Mouse (Mus musculus): ENCODE results near the gene Got1. TPM values are rescaled to one million over a fixed set of nuclear protein-coding genes. Genes with fewer than 3 reads are reported as not detected.

The Got1 gene
- polyA plus RNA-seq, 1 experiment, result 7.6 TPM

DNA sequence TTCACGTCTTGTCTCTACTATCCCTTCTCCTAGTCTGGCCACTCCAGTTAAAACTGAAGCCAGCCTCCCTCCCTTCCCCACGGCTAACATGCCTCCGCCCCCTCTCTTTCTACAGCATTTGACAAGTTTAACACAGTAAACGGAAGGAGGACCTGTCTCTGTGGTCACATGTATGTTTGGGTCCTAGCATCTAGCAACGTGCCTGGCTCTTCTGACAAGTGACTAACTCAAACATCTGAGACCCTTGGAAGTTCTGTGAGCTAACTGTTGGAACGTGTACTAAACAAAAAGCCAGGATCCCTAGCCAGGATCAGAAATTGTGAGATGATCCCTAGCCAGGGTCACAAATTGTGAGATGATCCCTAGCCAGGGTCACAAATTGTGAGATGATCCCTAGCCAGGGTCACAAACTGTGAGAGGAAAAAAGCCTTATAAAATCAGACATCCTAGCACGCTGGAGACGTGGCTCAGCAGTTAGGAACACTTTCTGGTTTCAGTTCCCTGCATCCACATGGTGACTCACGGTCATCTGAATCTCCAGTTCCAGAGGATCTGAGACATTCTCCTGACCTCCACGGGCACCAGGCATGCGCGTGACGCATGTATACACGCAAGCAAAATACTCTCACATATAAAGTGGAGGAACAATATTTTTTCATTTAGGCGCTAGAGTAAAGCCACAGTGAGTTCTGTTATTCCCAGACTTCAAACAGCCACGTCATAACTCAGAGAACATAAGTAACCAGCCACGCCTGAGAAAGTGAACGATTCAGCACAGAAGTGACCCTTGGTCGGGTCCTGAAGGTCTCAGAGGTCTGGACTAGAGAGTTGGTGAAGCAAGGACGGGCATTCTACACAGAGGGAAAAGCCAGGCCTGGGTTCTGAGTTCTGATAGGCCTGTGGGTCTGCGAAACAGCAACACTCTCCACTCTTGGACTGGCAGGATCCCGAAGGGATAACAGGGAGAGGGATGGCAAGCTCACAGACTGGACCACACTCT is 12.5 kb downstream of the Got1 start:
- TF ChIP-seq GATA1 (IDR thresholded peaks at IDR 0.05; ENCODE audit: low read length), result no peak

DNA sequence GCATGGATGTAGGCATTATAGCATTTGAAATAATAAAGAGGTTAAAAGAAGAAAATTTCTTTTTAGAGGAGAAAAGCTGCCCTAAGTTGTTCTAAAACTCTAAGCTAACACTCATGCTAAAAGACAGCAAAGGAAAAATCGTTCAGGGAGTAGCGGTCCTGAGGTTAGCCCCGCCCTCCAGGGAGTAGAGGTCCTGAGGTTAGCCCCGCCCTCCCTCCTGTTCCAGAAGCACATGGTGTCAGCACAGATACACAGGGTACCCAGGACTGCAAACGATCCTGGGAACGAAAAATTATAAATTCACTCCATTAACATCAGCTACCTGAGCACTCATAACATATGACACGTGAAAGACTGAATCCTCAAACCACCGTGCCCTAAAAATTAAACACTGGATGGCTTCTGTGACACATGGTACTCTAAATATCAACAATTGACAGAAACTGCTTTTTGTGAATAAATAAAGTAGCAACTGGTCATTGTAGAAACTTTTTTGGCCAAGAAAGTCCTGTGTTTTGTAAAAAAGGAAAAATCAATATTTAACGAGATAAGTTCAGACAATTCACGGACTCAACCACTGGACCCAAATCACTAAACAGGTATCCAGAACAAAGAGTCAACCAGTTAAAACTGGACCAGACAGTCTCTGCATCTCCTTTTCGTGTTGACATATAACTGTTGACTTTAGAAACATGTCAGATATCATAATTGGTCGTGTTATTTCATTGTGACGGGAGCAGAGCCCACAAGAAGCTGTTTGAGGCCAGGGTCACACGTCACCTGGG is 13.8 kb downstream of the Got1 start:
- TF ChIP-seq GATA1 (IDR thresholded peaks at IDR 0.05; ENCODE audit: low read length), result no peak

DNA sequence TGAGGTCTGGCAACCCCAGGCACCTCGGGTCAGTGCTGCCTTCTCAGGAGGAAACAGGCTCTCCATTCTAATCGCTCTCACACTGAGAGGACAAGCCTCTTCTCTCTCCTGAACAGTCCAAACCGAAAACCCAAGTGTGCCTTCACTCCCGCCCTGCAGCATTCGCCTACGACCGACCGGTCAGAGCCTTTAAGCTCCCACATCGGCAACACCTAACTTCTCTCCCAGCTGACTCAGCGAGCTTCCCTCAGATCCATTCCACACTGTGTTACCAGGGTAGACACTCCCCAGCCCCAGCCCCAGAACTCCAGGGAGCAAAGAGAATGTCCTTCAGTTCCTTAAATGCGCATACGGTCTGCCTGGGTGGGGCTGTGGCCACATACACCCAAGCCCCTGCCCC is 19.0 kb downstream of the Got1 start:
- TF ChIP-seq GATA1 (IDR thresholded peaks at IDR 0.05; ENCODE audit: low read length), result no peak

DNA sequence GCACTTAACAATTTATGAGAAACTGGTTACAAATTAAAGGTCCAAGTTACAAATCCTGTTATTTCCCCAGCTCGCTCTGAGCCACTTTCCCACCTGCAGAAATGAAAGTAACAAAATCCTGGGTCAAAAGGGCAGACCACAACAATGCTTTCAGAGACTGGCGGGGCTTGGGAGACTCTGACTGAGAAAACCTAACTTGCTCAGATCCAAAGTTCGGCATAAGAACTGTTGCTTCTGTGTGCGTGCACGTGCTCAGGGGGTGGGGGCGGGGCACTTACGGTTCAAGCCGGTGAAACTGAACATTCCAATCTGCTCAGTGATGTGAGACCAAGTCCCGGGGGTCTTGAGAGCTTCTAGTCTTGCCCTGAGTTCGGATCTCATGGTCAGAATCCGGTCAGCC is 21.8 kb downstream of the Got1 start:
- no peak for TF ChIP-seq GATA1 (IDR thresholded peaks at IDR 0.05; ENCODE audit: low read length)

DNA sequence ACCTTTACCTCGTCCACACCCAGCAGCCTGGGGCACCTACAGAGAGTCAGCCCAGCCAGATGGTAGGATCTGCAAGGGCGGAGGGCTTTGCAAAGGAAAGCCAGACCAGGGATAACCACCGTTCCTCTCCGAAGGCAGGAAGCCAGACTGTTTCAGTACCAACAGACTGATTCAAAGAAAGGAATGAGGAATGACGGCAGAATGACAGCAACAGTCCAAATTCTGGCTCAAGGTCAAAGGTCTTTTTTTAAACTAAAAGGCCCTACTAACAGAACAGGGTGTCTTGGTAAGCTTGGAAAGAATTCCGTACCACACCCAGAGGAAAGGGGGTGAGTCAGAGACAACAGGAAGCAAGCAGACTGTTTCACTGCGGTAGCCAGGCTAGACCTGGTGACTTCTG is 25.5 kb downstream of the Got1 start:
- TF ChIP-seq GATA1 (IDR thresholded peaks at IDR 0.05; ENCODE audit: low read length), result no peak

DNA sequence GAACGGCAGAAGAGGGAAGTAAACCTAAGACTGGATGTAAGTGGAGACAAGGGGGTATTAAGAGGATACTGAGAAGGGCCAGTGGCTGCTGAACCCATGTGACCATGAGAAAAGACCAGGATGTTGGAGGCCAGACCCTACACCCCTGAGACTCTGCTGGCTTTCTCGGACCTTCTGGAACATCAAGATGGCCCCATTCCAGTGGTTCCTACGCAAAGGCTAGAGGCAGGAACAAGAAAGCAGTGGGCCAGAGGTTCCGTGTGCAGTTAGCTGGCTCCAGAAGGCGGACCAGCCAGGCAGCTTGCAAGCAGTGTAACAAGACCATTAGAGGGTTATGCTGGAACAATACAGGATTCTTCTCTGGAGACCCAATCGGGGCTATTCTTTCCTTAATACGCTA is 27.0 kb downstream of the Got1 start:
- no peak for TF ChIP-seq GATA1 (IDR thresholded peaks at IDR 0.05; ENCODE audit: low read length)

DNA sequence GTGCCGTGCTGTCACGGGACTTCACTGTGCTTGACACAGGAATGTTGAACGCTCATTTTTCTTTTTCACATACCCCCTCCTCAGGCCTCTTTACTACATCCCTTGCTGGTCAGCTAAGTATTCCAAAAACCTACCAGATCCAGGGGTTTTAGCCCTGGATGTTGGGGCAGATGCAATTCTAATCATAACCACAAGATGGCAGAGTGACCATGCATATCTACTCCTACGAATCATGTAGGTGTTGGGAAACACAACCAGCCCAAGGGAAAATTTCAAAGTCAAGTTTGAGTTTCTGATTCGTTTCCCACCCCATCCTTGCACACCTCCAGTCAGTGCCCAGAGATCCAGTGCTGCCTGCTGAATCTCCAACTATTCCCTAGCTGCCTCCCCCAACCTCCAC is 28.6 kb downstream of the Got1 start:
- TF ChIP-seq GATA1 (IDR thresholded peaks at IDR 0.05; ENCODE audit: low read length), result no peak

DNA sequence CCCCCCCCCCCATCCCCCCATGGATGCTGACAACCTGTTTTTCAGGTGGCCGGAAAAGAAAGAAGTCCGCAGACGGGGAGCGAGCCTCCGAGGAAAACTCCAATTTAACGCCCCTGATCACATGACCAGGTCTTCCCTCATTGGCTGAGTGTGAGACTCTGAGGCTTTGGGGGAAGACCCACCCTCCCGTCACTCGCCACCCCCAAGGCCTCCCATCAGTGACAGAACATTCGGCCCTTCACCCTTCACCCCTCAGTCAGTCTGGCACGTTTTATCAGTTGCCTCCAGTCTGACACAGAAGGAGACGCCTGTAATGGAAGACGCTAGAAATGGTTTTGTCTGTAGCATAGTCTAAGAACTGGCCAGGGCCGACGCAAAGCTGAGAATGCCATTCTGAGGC is 29.5 kb downstream of the Got1 start:
- TF ChIP-seq GATA1 (IDR thresholded peaks at IDR 0.05; ENCODE audit: low read length), result no peak

DNA sequence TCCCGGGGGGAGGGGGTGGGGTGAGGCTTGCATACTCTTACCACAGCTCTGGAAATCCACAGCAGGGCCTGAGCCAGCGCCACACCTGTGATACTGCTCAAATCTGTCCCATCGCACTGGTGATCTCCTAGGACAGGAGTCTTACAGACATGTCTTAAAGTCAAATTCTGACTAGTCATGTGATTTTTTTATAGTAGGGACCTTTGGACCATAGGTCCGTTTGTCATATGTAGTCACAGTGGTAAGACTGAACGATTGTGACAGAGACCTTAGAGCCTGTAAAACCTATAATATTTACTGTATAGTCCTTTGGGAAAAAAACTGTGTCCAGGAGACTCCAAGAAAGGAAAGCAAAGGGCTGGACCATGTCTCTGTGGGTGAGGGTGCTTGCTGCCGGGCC is 30.5 kb downstream of the Got1 start:
- TF ChIP-seq GATA1 (IDR thresholded peaks at IDR 0.05; ENCODE audit: low read length), result no peak

DNA sequence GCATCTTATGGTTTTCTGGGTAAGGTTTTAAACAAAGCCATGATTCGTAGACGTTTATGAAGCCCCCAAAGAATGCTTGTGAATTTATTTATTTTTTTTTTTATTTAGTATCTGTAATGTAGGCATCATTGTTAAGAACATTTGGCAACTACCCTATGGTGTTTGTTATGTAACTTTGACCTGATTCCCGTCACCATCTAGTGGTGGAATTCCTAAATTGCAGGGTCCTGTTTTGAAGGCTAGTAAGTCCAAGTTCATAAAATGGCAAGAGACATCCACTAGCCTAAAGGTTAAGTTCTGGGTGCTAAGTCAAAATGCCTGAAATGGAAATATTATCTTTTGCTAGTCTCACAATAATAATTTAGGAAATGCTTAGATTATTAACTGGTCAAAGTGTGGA is 37.0 kb downstream of the Got1 start:
- no peak for TF ChIP-seq GATA1 (IDR thresholded peaks at IDR 0.05; ENCODE audit: low read length)

DNA sequence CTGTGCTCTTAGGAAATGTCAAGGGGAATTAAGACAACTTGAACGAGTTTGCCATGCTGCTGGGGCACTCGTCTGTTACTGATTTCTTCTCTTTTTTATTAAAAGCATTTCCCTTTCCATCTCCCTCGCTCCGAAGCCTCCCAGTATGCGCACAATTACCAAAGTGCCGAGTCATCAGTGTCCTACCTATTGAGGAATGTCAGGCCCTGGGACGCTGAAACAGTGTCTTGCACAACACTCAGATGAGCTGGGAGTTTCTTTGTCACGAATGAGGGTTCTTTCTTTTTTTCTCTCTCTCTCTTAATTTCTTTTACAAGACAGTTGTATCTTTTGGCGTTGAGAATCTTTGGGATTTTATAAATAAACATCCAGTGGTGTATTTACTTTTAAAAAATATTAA is 43.9 kb downstream of the Got1 start:
- no peak for TF ChIP-seq GATA1 (IDR thresholded peaks at IDR 0.05; ENCODE audit: low read length)

DNA sequence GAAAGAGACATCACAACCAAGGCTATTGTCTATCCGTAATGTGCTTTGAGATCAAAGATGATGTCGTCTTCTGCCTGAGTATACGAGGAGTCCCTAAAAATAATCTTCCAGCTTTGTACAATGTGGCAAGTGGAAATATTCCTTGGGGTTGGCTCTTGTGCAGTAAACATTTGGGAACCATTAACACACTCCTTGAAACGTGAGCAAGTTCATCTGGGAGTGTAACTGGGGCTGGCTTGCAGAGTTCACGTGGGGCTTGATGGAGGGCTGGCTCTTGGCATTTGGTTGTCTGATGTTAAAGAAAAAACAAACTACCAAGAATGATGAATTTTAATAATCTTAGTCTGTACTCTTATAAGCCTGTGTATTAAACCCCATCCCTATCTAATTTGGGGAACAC is 45.0 kb downstream of the Got1 start:
- TF ChIP-seq GATA1 (IDR thresholded peaks at IDR 0.05; ENCODE audit: low read length), result no peak

DNA sequence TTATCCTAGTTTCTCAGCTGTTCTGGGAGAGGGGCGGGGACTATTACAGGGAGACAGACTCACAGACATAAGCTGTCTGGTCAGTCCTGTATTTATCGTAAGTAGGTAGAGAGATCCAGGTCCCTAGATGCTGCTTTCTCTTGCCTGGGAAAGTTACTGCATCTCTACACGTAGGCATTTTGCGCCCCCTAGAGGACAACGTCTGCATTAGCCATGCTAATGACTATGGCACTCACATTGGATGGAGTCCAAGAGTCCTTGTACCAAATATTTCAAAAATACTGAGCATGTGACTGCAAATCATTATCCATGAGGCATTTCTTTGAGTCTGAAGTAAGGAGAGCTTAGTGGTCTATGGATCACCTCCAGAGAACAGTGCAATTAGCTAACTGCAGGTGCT is 45.5 kb downstream of the Got1 start:
- no peak for TF ChIP-seq GATA1 (IDR thresholded peaks at IDR 0.05; ENCODE audit: low read length)

DNA sequence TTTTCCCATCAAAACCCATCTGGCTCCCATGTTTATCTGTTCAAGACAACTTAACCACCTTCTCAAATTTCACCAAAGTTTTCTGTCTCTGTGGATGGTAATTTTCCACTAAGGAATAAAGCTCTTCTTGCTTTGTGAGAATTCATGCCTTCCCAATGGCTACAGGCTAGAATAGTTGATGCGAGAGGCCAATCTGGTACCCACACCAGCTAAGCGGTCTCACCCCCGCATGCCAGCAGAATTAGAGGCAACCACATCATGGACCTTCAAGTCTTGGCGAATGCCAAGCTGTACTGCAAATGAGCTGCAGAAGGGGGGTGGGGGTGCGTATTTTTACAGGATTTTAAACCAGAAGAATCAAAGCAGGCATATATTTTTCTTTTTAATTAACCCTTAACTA is 47.0 kb downstream of the Got1 start:
- no peak for TF ChIP-seq GATA1 (IDR thresholded peaks at IDR 0.05; ENCODE audit: low read length)

DNA sequence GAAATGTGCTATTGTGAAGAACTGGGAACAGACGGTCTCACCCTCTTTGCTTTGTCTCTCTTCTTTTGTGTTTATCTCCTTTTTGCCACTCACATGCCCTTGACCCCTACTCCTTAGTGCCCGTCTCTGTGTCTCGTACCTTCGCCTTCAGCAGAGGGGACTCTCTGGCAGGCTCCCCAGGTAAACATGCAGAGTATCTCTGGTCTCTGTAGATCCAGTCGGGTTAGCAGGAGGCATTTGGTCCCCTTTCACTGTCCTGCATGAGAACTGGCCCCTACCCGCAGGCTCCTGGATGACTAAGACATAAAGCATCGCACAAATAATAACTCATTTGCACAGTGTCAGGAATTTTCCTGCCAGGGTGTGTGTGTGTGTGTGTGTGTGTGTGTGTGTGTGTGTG is 48.3 kb downstream of the Got1 start:
- TF ChIP-seq GATA1 (IDR thresholded peaks at IDR 0.05; ENCODE audit: low read length), result no peak

DNA sequence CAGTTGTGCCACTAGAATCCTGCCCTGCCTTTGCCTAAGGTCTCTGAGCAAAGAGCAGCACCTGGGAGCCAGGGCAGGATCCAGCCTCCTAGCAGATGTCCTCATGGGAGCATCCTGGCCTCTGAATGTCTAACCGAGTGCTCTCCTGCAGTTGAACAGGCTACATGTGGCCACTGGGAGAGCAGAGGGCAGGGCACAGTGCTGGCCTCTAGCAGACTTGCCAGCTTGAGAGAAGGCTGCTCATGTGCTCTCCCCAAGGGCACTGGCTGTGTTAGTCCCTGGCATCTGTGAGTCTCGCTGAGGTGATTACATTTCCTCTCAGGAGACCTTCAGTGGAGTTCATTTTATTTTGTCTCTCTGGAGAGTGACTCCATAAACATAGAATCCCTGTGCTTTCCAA is 48.8 kb downstream of the Got1 start:
- TF ChIP-seq GATA1 (IDR thresholded peaks at IDR 0.05; ENCODE audit: low read length), result no peak

DNA sequence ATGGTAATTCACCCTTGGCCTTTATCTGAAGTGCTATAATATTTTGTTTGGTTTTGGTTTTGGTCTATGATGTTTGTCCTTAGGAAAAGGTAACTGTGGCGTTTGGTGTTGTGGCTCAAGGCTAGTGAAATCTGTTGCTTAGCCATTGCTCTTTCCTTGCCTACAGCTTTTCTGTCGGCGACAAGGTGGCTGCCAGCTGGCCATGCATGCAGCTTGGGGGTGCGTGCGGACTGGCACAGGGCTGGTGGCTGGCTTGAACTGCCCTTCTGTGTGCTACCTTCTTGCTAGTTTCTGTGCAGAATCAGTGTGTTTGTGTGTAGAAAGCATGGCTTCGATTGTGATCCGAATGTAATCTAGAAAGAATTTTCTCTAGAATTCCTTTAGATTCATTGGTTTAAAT is 51.6 kb downstream of the Got1 start:
- no peak for TF ChIP-seq GATA1 (IDR thresholded peaks at IDR 0.05; ENCODE audit: low read length)
